9 mouse cellular contexts compared by ENCODE assay signal in genomic region chr2:170192731-170193149, GRCm38 (mm10). TPM values are rescaled to one million over a fixed set of nuclear protein-coding genes. Genes with fewer than 3 reads are reported as not detected.
A peak's percentile ranks its signal among the peaks of the same experiment; 100 is the strongest.
DNase-seq lines count a peak whose midpoint lies in the region; ATAC-seq and TF ChIP-seq lines count a peak whose summit lies in the region.
"Had no signal": no experiment of that assay in that cellular context is flagged by ENCODE, and none has a peak within 500 bp of the region (broad histone marks: within the 10 kb centered on the region; RNA-seq: fewer than 3 reads in every experiment).

No protein-coding gene starts in this region.

- peaks cover 16% of the 10 kb centered on the region for H3K4me1 ChIP-seq in heart, embryonic 16.5 days (ENCODE audit: control insufficient read depth, insufficient read depth, low read length)
- H3K4me1 ChIP-seq in midbrain, embryonic 13.5 days (replicated peaks): peaks cover 16% of the 10 kb centered on the region

- no peak for TF ChIP-seq POLR2A in brain, embryonic 14.5 days (IDR thresholded peaks at IDR 0.05; ENCODE audit: borderline replicate concordance, extremely low read depth, insufficient read depth, insufficient read length, poor library complexity, severe bottlenecking)

- 28% methylated on average over 7 of the region's 7 CpGs for WGBS in heart, embryonic 16.5 days
- 22% methylated on average over 7 of the region's 7 CpGs for WGBS in midbrain, embryonic 13.5 days

- peak overlapping the region; percentile 43 for H3K4me3 ChIP-seq in gastrocnemius, adult 2 months
- H3K4me3 ChIP-seq in heart, embryonic 16.5 days (ENCODE audit: low read length): no peak overlapping the region; the same call in 1 of the 2 replicates
- peak overlapping the region; percentile 29; the same call in 1 of the 2 replicates for H3K4me3 ChIP-seq in midbrain, embryonic 13.5 days (replicated peaks)

- H3K27me3 ChIP-seq in heart, embryonic 16.5 days (ENCODE audit: control insufficient read depth, insufficient read depth, low read length): no peaks in the 10 kb centered on the region
- H3K27me3 ChIP-seq in midbrain, embryonic 13.5 days: no peaks in the 10 kb centered on the region
- H3K27me3 ChIP-seq: CH12.LX had no signal

- H3K4me2 ChIP-seq in heart, embryonic 16.5 days (ENCODE audit: low read depth, low read length): peak overlapping the region; percentile 63
- H3K4me2 ChIP-seq in midbrain, embryonic 13.5 days (replicated peaks): peak overlapping the region; percentile 54

- peak overlapping the region; percentile 60 for H3K9ac ChIP-seq in heart, embryonic 16.5 days (ENCODE audit: low read length)
- no peak overlapping the region for H3K9ac ChIP-seq in midbrain, embryonic 13.5 days (replicated peaks)

- H3K36me3 ChIP-seq in heart, embryonic 16.5 days (ENCODE audit: control insufficient read depth, insufficient read depth): no peaks in the 10 kb centered on the region
- no peaks in the 10 kb centered on the region for H3K36me3 ChIP-seq in midbrain, embryonic 13.5 days

- H3K27ac ChIP-seq in gastrocnemius, adult 2 months: peak overlapping the region; percentile 20
- peak overlapping the region; percentile 74 for H3K27ac ChIP-seq in heart, embryonic 16.5 days (ENCODE audit: low read length)
- peak overlapping the region; percentile 78 for H3K27ac ChIP-seq in midbrain, embryonic 13.5 days

- peak; percentile 81; the same call in 1 of the 2 replicates for ATAC-seq in heart, embryonic 16.5 days (replicated peaks; ENCODE audit: extremely low read depth, insufficient read depth, low FRiP score)
- peak; percentile 83 for ATAC-seq in midbrain, embryonic 13.5 days

- intact Hi-C loops in gastrocnemius, adult 2 months (cut with DNase I): no loop called here
- intact Hi-C loops in gastrocnemius, postnatal 14 days (cut with DNase I; ENCODE audit: low total_unique reads): no loop called here
- intact Hi-C loops in left cerebral cortex, postnatal 14 days (cut with DNase I): no loop called here

- no peak for TF ChIP-seq CTCF in gastrocnemius, adult 2 months (IDR thresholded peaks at IDR 0.05)
- peak; percentile 47; the same call in 1 of the 2 replicates for TF ChIP-seq CTCF in brain, embryonic 14.5 days (IDR thresholded peaks at IDR 0.05; ENCODE audit: borderline replicate concordance, extremely low read depth, insufficient read depth, insufficient read length)

- H3K9me3 ChIP-seq in heart, embryonic 16.5 days (replicated peaks; ENCODE audit: control insufficient read depth, low read length): no peaks in the 10 kb centered on the region
- no peaks in the 10 kb centered on the region for H3K9me3 ChIP-seq in midbrain, embryonic 13.5 days

- DNase-seq in gastrocnemius, adult 2 months: peak; percentile 41
- DNase-seq in gastrocnemius, postnatal 14 days: no peak
- peak; percentile 85 for DNase-seq in brain, embryonic 14.5 days (ENCODE audit: low read depth)
- peak; percentile 59 to 76 for DNase-seq in kidney, postnatal 25 days
- DNase-seq in urinary bladder, adult 18-20 months (ENCODE audit: low spot score in 2 of 2): no peak
- DNase-seq in left cerebral cortex, postnatal 14 days (ENCODE audit: low spot score in 2 of 2): no peak

RNA-seq across cellular contexts. Expression of gene Zfp217, which starts 44.8 kb away (rescaled TPM):
- 1 to 10 TPM; 5.6 to 8.1 TPM for total RNA-seq in gastrocnemius, adult 2 months (2021)
- 10 to 100 TPM in 1 of 2 experiments, 1 to 10 TPM in 1; 7.7 to 10.1 TPM for total RNA-seq in gastrocnemius, postnatal 14 days (2021)
- 5.7 and 7.6 TPM in 2 replicates for polyA plus RNA-seq in brain, embryonic 14.5 days (2012; rRNA removed)
- polyA plus RNA-seq in heart, embryonic 16.5 days (2015; fragmentation: Nextera tagmentation; extraction: Ambion mirVana): 3.2 and 3.6 TPM in 2 replicates
- polyA plus RNA-seq in midbrain, embryonic 13.5 days (2015; fragmentation: Nextera tagmentation; extraction: Ambion mirVana): 1.8 and 1.9 TPM in 2 replicates
- total RNA-seq in left cerebral cortex, postnatal 14 days (2021): 1 to 10 TPM; 3.3 to 3.7 TPM

Comparison
In these comparisons a context has a peak if more than half of its experiments do, and no peak if none do; other contexts are left out.
1. DNase-seq: peak in gastrocnemius, adult 2 months (single experiment), brain, embryonic 14.5 days (single experiment) and kidney, postnatal 25 days (2 of 2); none in gastrocnemius, postnatal 14 days (single experiment), urinary bladder, adult 18-20 months (0 of 2) and left cerebral cortex, postnatal 14 days (0 of 2).
2. H3K27ac ChIP-seq: peak in every context shown above with its lines; median percentile 78 in midbrain, embryonic 13.5 days; 74 in heart, embryonic 16.5 days; 20 in gastrocnemius, adult 2 months.